Mouse (Mus musculus) forebrain, embryonic 16.5 days (tissue): ENCODE measurements around the gene Ykt6. TPM values are rescaled to one million over a fixed set of nuclear protein-coding genes. Genes with fewer than 3 reads are reported as not detected.
A peak's percentile ranks its signal among the peaks of the same experiment; 100 is the strongest.

Source experiments
- ATAC-seq: fragments of 200-750 bp; cut with Nextera tagmentation; 2 replicates; pipeline ENCODE4 v1.8.0; 2017; ENCODE audit warnings: mild to moderate bottlenecking, moderate library complexity
- H3K27ac ChIP-seq: fragments of 300-500 bp; sonication (generic); 2 replicates; pipeline ENCODE4 v1.5.1; 2014; ENCODE audit warnings: low read length, control low read depth
- H3K27me3 ChIP-seq: fragments of 300-500 bp; sonication (generic); replicated peaks from 2 replicates; pipeline ENCODE4 v1.6.1; 2014; ENCODE audit warnings: low read length; ENCODE audit not compliant: control insufficient read depth, insufficient read depth
- H3K36me3 ChIP-seq: fragments of 300-500 bp; sonication (generic); 2 replicates; pipeline ENCODE4 v1.6.1; 2014; ENCODE audit not compliant: control insufficient read depth, insufficient read depth
- H3K4me1 ChIP-seq: fragments of 300-500 bp; sonication (generic); replicated peaks from 2 replicates; pipeline ENCODE4 v1.6.1; 2014; ENCODE audit warnings: low read length; ENCODE audit not compliant: control insufficient read depth, insufficient read depth
- H3K4me2 ChIP-seq: fragments of 300-500 bp; sonication (generic); 2 replicates; pipeline ENCODE4 v1.6.1; 2014; ENCODE audit warnings: mild to moderate bottlenecking, low read length, control low read depth
- H3K4me3 ChIP-seq: fragments of 300-500 bp; sonication (generic); replicated peaks from 2 replicates; pipeline ENCODE4 v1.5.1; 2014; ENCODE audit warnings: mild to moderate bottlenecking, low read length, control low read depth
- H3K9ac ChIP-seq: fragments of 300-500 bp; sonication (generic); replicated peaks from 2 replicates; pipeline ENCODE4 v1.6.1; 2014; ENCODE audit warnings: low read depth, low read length, control low read depth
- H3K9me3 ChIP-seq: fragments of 300-500 bp; sonication (generic); 2 replicates; pipeline ENCODE4 v1.6.1; 2016; ENCODE audit warnings: low read length; ENCODE audit not compliant: control insufficient read depth
- WGBS: fragments of 180-500 bp; shearing (Covaris S2); extraction: QIAGEN DNeasy Blood & Tissue Kit; methylation state at CpG from one replicate; pipeline ENCODE4 v1.1.7; 2014; 5-methylcytosine and 5-hydroxymethylcytosine counted together
- polyA plus RNA-seq: library from polyadenylated mRNA; unstranded; fragments of >200 nt; fragmentation: Nextera tagmentation; extraction: Ambion mirVana; gene quantifications from 2 replicates; pipeline ENCODE4 v1.2.1, GENCODE M21; 2015

Gene Ykt6
- polyA plus RNA-seq, 1 experiment from 2014 or later, result 111 TPM

GRCm38 (mm10) chr11:5980561-5980960, 25.1 kb downstream of the Ykt6 start:
- Histone ChIP-seq H3K4me1 (no peaks in the 10 kb centered on the region), H3K9ac (no peak overlapping the region), H3K9me3 (no peaks in the 10 kb centered on the region), H3K36me3 (peaks cover 2% of the 10 kb centered on the region; the same call in 1 of the 2 replicates), H3K4me3 (no peak overlapping the region), H3K27ac (no peak overlapping the region), H3K27me3 (no peaks in the 10 kb centered on the region; the same call in 1 of the 2 replicates), H3K4me2 (no peak overlapping the region)
- ATAC-seq, result no peak
- 77% methylated on average over 8 of the region's 8 CpGs for WGBS

GRCm38 (mm10) chr11:5981323-5981722, 25.8 kb downstream of the Ykt6 start:
- Histone ChIP-seq H3K27ac (no peak overlapping the region), H3K27me3 (no peaks in the 10 kb centered on the region; the same call in 1 of the 2 replicates), H3K9ac (no peak overlapping the region), H3K9me3 (no peaks in the 10 kb centered on the region), H3K4me2 (no peak overlapping the region), H3K36me3 (peaks cover 2% of the 10 kb centered on the region; the same call in 1 of the 2 replicates), H3K4me1 (no peaks in the 10 kb centered on the region), H3K4me3 (no peak overlapping the region)
- WGBS, result 92% methylated on average over 7 of the region's 7 CpGs
- ATAC-seq, result no peak

GRCm38 (mm10) chr11:5983629-5984028, 28.1 kb downstream of the Ykt6 start:
- WGBS, result 93% methylated on average over 5 of the region's 5 CpGs
- Histone ChIP-seq H3K4me1 (no peaks in the 10 kb centered on the region), H3K9me3 (no peaks in the 10 kb centered on the region), H3K4me3 (no peak overlapping the region), H3K27me3 (no peaks in the 10 kb centered on the region; the same call in 1 of the 2 replicates), H3K9ac (no peak overlapping the region), H3K4me2 (no peak overlapping the region), H3K27ac (no peak overlapping the region), H3K36me3 (peaks cover 2% of the 10 kb centered on the region; the same call in 1 of the 2 replicates)
- no peak for ATAC-seq

- Histone ChIP-seq H3K4me2 (no peak overlapping the region), H3K9me3 (no peaks in the 10 kb centered on the region), H3K27ac (no peak overlapping the region), H3K27me3 (no peaks in the 10 kb centered on the region; the same call in 1 of the 2 replicates), H3K4me3 (no peak overlapping the region), H3K9ac (no peak overlapping the region), H3K4me1 (no peaks in the 10 kb centered on the region), H3K36me3 (peaks cover 3% of the 10 kb centered on the region; the same call in 1 of the 2 replicates)
- no peak for ATAC-seq
- 87% methylated on average over 10 of the region's 10 CpGs for WGBS
These were observed 32.6 kb downstream of the Ykt6 start for GRCm38 (mm10) chr11:5988126-5988525.

GRCm38 (mm10) chr11:5989954-5990593, 34.6 kb downstream of the Ykt6 start:
- no peaks in the 10 kb centered on the region for H3K4me1 ChIP-seq
- no peak overlapping the region for H3K4me3 ChIP-seq
- no peak overlapping the region for H3K4me2 ChIP-seq
- 83% methylated on average over 16 of the region's 16 CpGs for WGBS
- peaks cover 3% of the 10 kb centered on the region; the same call in 1 of the 2 replicates for H3K36me3 ChIP-seq
- H3K27ac ChIP-seq, result no peak overlapping the region
- H3K9ac ChIP-seq, result no peak overlapping the region
- no peaks in the 10 kb centered on the region for H3K9me3 ChIP-seq
- ATAC-seq, result no peak
- no peaks in the 10 kb centered on the region for H3K27me3 ChIP-seq

GRCm38 (mm10) chr11:5990910-5991309, 35.4 kb downstream of the Ykt6 start:
- ATAC-seq, result no peak
- no peak overlapping the region for H3K4me3 ChIP-seq
- H3K27ac ChIP-seq, result no peak overlapping the region
- H3K9me3 ChIP-seq, result no peaks in the 10 kb centered on the region
- no peaks in the 10 kb centered on the region for H3K4me1 ChIP-seq
- 24% methylated on average over 4 of the region's 4 CpGs for WGBS
- peaks cover 3% of the 10 kb centered on the region; the same call in 1 of the 2 replicates for H3K36me3 ChIP-seq
- no peak overlapping the region for H3K4me2 ChIP-seq
- H3K9ac ChIP-seq, result no peak overlapping the region
- no peaks in the 10 kb centered on the region for H3K27me3 ChIP-seq

- no peak overlapping the region for H3K4me2 ChIP-seq
- ATAC-seq, result no peak
- H3K9me3 ChIP-seq, result no peaks in the 10 kb centered on the region
- 79% methylated on average over 5 of the region's 5 CpGs for WGBS
- no peak overlapping the region for H3K9ac ChIP-seq
- H3K36me3 ChIP-seq, result peaks cover 3% of the 10 kb centered on the region; the same call in 1 of the 2 replicates
- no peaks in the 10 kb centered on the region for H3K4me1 ChIP-seq
- no peaks in the 10 kb centered on the region for H3K27me3 ChIP-seq
- H3K4me3 ChIP-seq, result no peak overlapping the region
- no peak overlapping the region for H3K27ac ChIP-seq
These were observed 38.7 kb downstream of the Ykt6 start for GRCm38 (mm10) chr11:5994212-5994611.

- Histone ChIP-seq H3K4me2 (no peak overlapping the region), H3K27me3 (no peaks in the 10 kb centered on the region), H3K4me3 (no peak overlapping the region), H3K36me3 (peaks cover 3% of the 10 kb centered on the region; the same call in 1 of the 2 replicates), H3K9ac (no peak overlapping the region), H3K4me1 (peaks cover 4% of the 10 kb centered on the region), H3K27ac (no peak overlapping the region), H3K9me3 (no peaks in the 10 kb centered on the region)
- WGBS, result 78% methylated on average over 3 of the region's 3 CpGs
- no peak for ATAC-seq
These were observed 39.4 kb downstream of the Ykt6 start for GRCm38 (mm10) chr11:5994880-5995279.

- Histone ChIP-seq H3K9ac (no peak overlapping the region), H3K4me1 (peaks cover 15% of the 10 kb centered on the region), H3K4me3 (no peak overlapping the region), H3K4me2 (no peak overlapping the region), H3K27me3 (no peaks in the 10 kb centered on the region), H3K36me3 (peaks cover 3% of the 10 kb centered on the region; the same call in 1 of the 2 replicates), H3K27ac (no peak overlapping the region), H3K9me3 (no peaks in the 10 kb centered on the region)
- ATAC-seq, result peak; percentile 14; the same call in 1 of the 2 replicates
- WGBS, result 17% methylated on average over 8 of the region's 8 CpGs
These were observed 40.5 kb downstream of the Ykt6 start for GRCm38 (mm10) chr11:5995989-5996388.
